Mouse (Mus musculus) A20 (cell line): Measurements from ENCODE around the gene Thsd4.
A peak's percentile ranks its signal among the peaks of the same experiment; 100 is the strongest.
"Not testable (repeated sequence)": the region's sequence is repeated elsewhere in the genome, so short reads cannot be mapped to it uniquely, and the experiment has no call there.

ENCODE experiments used
- DNase-seq: peaks from one replicate; pipeline ENCODE4 v3.0.0-alpha.2; 2011; ENCODE audit warnings: low read depth, low spot score

Gene Thsd4

DNA sequence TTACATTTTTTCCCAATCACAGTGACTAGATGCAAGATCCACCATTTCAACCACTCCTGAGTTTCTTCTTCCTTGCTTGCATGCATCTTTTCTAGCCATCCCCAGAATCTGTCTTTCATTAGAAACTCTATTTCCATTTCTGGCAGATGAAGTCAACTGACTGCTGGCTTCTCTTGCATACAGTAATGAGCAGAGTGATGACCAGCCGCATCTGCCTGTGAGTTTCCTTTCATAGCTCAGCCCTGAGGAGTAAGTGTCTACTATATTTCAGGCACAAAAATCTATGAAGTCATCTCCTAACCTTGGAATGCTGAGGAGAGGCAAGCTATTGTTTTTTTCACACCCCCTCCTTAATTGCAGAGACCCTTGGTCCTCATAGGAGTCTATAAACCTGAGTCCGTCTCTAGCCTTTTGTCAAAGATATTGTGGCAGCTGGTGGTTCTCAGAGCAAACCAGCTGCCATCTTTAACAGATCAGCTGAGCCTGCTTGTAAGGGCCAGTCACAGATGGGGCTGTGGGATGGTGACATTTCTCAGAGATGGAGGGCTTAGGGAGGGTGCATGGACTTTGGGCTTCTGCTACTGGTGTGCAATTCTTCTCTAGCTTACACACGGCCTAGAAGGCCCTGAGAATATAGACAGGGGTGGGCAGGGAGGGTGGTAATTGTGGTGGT is 535.8 kb downstream of the Thsd4 start:
- no peak for DNase-seq

DNA sequence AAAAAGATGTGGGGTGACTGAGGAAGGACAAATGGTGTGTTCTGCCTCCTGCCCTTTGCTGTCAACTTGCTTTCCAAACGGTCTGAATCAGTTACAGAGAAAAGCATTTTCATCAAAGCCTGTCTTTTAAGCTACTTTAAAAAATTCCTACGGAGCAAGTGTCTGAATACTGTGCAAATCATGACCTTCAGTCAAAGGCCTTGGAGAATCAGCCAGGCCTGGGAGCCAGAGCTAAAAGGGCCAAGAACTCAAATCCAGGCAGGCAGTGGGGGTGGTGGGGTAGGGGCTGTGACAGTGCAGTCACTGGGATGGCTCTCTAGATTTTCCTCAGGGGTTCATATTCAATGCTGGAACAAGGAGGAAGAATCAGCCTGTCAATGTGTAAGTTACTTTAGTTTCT is 540.7 kb downstream of the Thsd4 start:
- no peak for DNase-seq

DNA sequence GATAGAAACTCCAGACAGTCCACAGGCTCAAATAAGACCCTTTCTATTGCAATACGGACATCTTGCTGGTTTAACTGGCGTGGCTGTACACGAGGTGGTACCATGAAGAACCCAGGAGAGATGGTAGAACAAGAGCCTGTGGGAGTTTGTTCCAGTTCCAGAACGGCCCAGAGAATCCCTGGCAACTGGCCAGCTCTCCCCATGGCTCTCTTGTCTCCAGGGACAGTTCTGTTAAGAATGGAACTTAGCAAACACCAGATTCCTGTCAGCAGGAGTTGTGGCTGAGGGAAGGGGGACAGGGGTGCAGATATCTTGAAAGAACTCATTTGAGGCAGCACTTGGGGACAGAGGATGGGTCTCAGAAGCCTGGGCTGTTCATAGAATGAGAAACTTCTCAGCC is 550.6 kb downstream of the Thsd4 start:
- DNase-seq, result no peak

DNA sequence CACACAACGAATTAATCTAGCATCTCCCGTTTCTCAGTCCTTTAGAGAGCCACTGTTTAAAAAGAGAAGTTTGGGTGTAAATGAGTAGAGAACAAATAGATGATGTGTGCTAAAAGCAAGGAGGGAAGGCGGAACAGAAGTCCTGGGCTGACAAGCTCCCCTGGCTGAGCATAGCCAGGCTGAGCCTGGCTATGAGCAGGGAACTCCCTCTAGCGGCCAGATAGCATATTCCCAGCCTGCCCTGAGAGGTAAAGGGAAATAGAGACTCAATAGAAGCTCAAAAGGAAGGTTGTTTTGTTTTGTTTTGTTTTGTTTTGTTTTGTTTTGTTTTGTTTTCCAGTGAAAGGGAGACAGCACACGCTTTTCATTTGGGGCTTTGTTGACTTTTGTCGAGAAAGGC is 552.5 kb downstream of the Thsd4 start:
- DNase-seq, result peak; percentile 72

DNA sequence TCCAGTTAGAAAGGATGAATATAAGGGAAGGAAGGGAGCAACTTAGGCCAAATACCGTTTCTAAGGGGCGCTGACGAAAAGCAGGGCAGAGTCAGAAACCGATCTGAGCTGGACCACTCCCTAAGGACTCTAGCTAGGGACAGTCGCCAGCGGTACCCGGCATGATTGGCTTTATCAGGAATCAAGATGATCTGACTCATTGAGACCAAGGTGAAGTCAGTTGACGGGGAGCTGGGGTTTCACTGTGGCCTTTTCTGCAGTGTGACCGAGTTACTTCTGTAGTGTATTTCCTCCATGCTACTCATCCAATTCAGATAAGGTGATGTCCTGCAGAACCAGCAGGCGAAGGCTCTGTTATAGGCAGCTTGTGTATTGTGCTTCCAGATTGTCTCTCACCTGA is 556.8 kb downstream of the Thsd4 start:
- no peak for DNase-seq

DNA sequence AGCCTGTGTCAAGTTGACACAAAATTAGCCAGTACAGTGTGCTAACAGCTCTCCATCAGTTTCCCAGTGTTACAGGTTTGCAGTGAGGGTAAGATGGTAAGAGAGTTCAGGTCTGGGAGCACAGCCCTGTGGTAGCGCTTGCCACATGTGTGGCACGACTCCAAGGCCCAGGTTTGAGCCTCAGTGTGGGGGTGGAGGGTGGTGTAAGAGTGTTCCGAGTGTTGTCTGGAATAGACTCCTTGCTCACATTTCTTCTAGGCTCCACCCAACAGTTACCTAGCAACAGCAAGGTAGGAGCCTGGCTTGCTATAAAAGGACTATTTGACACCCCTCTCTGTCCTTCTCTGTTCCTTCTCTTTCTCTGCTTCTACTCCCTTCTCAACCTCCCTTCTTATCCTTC is 557.5 kb downstream of the Thsd4 start:
- no peak for DNase-seq

DNA sequence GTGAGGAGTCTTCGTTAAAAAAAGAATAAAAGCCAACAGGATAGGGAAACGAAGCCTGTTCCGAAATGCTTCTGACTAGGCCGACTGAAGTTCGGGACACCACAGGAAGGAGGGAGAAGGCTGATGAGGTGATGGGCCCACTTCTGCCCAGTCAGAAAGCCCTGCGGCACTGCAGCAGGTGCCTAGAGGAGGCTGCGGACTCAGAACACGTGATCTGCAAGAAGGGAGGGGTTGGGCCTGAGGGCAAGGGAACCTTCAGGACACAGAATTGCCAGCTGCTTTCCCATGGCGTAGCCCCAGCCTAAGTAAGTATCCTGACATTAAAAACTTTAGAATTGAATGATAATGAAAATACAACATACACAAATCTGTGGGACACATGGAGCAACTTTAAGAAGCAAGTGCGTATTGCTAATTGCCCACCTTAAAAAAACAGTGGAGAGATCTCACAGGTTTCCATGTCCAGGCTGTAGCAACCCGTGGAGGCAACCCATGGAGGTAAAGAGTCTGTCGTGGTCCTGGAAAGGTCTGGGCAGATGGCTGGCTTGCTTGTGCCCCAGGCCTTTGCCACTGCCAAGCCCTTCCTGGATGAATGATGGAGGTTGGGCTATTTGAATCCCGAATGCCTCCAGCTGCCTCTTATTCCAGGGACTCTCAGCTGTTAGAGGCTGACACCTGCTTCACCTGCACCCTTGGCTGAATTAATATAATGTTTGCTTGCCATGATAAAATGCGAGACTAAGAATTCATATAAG is 560.5 kb downstream of the Thsd4 start:
- no peak for DNase-seq

DNA sequence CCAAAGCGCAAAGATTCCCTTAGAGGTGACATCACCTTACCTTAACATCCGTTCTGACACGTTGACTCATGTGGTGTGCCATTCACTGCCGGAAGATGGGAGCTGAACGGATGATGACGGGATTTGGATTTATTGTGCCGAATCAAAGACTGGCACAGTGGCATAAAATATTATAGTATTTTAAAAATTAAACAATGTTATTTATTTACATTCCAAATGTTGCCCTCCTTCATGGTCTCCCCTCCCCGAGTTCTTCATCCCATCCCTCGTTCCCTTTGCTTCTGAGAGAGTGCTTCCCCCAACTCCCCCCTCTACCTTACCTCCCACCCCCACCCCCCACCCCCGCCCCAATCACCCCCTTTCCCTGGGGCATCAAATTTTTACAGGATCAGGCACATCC is 561.3 kb downstream of the Thsd4 start, which contains the start of gene Nr2e3:
Gene Nr2e3 (minus strand): TSS at position 101 of the 400 bp plus-strand sequence.
- DNase-seq, result no peak

DNA sequence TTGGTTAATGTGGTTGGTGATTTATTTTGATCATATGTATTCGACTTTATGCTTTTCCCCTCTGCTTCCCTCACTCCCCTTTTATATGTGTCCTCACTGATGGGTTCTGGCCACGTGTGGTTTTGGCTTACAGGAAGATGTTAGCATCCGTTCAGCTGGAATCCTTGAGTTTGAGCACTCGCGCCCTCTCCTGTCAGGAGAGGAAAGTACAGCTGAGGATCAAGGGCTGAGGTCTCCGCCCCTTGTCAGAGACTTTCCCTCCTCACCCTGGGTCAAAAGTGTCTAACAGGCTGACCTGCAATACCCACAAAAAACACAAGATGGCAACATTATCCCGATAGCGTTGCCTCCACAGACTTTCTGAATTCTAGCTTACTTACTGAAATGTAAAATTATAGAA is 562.6 kb downstream of the Thsd4 start:
- DNase-seq, result peak; percentile 92

DNA sequence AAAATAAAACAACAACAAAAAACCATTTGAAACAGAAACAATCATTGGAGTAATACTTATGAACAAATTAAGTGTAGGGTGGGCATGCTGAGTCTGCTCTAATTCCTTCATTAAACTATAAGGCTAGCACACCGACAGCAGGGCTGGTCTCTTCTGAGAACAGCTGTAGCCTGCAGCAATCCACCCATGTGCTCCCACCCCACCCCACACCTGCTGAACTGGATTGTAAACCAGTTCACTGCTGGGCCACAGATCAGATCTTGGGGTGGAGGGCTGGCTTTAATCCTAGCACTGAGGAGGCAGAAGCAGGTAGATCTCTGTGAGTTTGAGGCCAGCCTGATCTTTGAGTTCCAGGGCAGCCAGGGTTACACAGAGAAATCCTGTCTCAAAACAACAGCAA is 563.7 kb downstream of the Thsd4 start:
- not testable (repeated sequence) for DNase-seq

DNA sequence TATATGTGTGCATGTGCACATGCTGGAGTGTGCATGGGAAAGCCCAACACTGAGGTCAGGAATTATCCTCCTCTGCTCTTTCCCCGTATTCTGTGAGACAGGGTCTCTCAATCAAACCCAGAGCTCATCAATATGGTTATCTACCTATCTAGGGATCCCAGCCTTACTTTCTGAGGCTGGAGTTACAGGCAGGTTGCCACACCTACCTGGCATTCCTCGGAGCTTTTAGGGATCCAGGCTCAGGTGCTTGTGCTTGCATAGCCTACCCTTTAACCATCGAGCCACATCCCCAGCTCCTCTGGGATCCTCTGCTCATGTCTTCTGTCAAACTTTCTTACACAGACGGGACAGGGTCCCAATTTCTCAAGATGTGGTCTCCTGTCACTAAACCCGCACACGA is 565.4 kb downstream of the Thsd4 start:
- DNase-seq, result no peak

DNA sequence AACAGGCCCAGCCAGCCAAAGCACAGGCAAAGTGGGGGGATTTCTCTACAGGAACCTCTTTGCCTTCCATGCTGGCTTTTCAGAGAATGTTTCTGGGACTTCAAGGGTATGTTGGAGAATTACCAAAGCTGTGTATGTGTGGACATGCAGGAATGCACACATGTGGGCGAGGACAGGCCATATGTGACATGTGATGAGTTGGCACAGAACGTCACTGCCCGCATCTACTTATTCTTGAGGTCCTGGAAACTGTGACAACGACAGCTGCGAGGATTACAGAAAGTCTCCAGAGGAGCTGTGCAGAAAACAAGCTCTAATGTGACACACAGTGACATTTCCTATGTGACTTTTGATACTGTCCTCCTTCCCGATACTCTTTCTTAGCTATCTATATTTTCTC is 566.2 kb downstream of the Thsd4 start:
- DNase-seq, result no peak

DNA sequence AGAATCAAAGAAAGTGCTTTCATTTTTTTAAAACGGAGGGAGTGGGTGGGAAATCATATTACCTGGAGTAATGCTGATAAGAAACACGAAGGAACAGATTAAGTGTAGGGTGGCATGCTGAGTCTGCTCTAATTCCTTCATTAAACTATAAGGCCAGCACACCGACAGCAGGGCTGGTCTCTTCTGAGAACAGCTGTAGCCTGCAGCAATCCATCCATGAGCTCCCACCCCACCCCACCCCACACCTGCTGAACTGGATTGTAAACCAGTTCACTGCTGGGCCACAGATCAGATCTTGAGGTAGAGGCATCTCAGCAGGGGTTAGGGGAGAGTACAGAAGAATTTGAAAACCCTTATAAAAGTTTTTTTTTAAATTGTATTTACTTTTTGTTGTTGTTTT is 566.6 kb downstream of the Thsd4 start:
- no peak for DNase-seq

DNA sequence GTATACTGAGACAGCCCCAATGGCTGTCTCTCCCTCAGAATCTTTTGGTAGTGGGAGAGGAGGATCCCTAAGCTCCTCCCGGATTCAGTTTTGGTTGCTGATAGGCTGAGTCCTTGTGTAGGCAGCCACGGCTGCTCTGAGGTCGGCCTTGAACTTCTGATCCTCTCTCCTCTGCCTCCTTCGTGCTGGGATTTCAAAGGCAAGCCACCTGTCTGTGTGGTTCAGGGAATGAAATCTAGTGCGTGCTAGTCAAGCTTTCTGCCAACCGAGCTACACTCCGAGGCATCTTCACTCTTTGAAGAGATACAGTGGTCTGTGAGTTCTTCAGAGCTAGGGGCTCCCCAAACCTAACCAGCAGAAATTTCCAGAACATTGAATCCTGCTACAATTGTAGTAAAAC is 568.3 kb downstream of the Thsd4 start:
- DNase-seq, result no peak

DNA sequence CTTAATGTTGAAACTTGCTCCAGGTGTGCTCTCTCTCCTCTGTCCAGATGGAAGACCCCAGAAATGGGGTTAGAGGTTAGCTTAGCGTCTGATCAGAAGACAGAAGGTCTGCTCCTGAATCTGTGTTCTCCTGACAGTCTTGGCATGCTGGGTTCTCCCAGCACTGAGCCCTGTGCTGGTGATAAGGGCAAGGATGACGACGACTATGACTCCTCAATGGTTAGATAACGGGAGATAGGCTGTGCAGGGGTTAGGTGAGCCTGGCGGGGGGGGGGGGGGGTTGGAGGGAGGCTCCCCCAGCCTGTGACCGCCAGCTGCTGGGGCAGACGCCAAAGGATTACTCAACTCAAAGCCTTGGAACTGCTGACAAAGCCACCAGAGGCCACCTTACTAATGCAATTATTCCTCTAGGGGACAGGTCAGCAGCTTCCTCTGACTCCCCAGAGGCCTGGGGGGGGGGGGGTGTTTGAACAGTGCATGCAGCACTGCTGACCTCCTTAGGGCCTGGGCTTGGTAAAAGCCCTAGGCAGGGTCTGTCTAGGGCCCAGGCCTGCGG is 569.3 kb downstream of the Thsd4 start:
- no peak for DNase-seq

DNA sequence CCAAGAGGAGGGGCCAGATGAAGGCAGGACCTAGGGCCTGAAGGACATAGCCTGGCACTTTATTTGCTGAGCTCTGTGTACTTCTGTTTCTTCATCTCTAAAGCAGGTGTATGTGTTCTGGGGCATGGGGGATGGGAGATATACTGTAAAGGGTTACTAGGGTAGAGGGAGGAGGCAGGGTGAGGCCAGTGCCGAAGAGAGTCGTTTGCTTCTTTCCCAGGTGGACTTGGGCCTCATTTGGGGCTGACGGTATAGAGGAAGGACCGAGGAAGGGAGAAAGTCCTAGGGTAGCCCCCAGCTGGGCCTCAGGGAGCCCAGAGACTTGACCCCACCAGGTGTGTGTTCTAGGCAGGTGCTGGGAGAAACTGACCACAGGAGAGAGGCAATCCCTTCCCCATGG is 569.9 kb downstream of the Thsd4 start:
- no peak for DNase-seq

DNA sequence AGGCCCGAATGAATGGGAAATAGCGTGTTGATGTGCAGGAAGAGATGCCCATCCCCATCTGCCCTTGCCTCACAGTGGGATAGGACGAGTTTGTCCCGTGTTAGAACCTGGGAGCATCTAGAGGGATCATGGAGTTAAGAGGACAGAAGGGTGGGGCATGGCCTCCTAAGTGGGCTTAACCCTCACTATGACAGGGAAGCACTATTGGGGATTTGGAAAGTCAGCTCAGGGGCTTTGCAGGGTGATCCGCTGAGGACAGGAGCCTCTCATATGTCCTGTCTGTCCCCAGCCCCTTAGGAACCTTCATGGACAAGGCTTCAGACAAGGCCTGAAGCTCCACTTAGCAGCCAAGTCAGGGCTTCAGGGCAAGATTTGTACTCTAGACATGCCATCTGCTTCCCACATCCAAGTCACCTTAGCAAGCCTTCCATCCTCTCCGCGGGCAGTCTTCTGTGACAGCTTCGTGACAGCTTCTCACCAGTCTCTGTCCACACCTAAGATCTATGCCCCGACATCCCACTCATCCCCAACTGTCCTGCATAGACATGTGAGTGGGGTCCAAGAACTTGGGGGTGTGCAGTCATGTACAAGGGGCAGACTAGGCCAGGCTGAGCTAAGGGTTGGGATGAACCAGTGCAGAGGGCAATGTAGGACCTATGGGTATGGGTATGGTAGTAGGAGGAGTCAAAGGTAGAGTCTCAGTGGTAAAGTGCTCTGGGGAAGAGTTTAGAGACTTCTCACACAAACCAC is 570.7 kb downstream of the Thsd4 start:
- DNase-seq, result no peak

DNA sequence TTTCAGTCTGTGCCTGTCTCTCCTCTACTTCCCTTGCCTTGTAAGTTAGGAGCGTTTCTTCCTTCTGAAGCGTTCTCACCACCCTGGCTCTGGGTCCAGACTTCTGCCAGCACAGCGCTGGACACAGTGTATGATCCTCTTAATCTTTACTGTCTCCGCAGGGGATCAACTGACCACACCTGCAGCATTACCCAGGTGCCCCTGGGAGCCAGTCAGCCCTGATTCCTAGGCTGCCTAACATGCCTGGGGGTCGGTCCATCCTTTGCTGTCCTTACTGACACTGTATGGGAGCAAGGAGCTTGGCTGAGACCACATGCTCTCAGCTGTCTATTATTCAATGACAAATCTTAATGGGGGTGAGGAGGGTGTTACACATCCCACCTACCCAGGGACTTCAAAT is 571.9 kb downstream of the Thsd4 start:
- DNase-seq, result no peak

DNA sequence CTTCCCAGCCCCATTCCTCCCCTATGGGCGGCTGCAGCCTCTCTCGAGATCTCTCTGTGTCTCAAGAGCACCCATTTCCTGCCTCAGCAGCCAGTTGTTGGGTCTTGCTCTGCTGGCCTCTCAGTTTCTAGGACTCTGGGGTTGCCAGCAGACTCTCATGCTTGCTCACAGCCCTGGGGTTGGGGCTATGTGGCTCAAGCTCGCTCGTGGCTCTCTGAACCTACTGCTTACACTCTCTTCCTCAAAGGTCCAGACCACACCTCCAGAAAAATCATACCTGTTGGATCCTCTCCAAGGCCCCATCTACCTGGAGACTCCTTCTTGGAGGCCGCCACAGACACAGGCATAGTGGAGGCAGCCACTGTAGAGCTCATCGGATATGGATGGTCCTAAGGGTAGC is 572.3 kb downstream of the Thsd4 start:
- no peak for DNase-seq

DNA sequence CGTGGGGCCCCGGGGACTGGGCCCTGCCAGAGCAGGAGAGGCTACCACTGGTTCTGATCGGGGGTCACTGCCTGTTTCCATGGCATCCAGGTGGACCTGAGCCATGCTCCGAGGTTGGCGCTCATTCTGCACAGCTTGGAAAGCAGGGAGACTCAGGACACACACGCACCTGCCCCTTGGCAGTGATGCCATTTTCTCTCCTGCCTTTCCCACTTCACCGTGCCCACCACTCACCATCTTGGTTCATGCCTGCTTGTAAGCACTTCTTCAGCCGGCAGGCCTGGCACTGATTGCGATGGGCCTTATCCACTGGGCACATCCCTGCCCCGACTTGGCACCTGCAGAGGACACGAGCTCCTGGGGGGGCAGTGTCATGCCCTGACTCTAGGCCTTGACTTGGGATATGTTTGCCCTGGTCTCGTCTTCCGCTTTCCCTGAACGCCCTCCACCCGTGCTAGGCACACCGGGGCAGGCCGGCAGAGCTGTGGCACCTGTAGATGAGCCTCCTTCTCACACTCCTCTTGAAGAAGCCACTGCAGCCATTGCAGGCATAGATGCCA is 573.1 kb downstream of the Thsd4 start:
- DNase-seq, result no peak

DNA sequence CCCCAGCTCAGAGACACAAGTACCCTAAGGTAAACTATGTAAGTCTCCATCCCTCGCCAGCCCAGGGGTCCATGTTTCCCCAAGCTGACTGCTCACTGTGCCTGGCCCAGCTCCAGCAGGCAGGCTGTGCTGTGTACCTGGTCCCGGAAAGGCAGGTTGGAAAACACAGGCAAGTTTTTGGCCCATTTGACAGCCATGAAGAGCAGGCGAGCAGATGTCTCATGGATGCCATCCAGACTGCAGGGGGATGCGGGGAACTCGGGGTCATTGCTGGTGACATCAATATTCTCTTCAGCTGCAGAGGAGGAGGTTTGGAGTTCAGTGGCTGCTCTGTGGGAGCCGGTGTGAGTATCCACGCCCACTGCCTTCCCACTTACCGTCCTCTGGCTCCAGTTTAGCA is 573.6 kb downstream of the Thsd4 start:
- no peak for DNase-seq

DNA sequence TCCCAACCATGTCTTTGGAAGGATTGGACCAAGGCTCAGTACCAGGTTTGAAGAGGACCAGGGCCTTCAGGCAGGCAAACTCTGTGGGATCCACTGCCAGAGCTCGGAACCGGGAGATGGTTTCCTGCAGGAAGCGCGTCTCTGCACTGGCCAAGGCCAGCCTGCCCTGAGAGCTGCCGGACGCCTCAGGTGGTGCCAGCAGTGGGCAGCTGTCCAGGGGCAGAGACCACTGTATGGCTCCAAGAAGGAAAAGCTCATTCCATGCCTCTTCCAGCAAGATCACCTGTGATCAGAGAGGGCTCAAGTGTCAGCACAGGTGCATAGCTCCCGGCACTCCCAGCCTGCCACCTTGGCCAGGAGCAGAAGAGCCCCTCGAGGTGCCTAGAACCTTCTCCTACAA is 574.6 kb downstream of the Thsd4 start:
- DNase-seq, result no peak
